Mouse (Mus musculus): Measurements from ENCODE around the gene Cstb. TPM values are rescaled to one million over a fixed set of nuclear protein-coding genes. Genes with fewer than 3 reads are reported as not detected.

The Cstb gene
- 288 and 325 TPM in 2 replicates for polyA plus RNA-seq (2015; fragmentation: Nextera tagmentation; extraction: Ambion mirVana)

GRCm38 (mm10) chr10:78425181-78426041, at the start of gene Cstb:
Gene Cstb, plus strand, starts transcription at chr10:78425669.
- peak within 1 kb of the TSS; percentile 94 for H3K4me3 ChIP-seq (ENCODE audit: low read length)
- peak within 1 kb of the TSS; percentile 89 for H3K4me2 ChIP-seq (ENCODE audit: low read depth, low read length)
- no peaks in the 10 kb centered on the region for H3K9me3 ChIP-seq (ENCODE audit: control insufficient read depth, low read length)
- peaks cover 12% of the 10 kb centered on the region for H3K4me1 ChIP-seq (ENCODE audit: control insufficient read depth, insufficient read depth, low read length)
- peak; percentile 95 for ATAC-seq
- 1% methylated on average over 40 of the region's 40 CpGs for WGBS
- H3K9ac ChIP-seq (ENCODE audit: low read depth, low read length): peak within 1 kb of the TSS; percentile 97
- peaks cover 14% of the 10 kb centered on the region; the same call in 1 of the 2 replicates for H3K36me3 ChIP-seq (ENCODE audit: control insufficient read depth, insufficient read depth, low read length)
- H3K27ac ChIP-seq (ENCODE audit: low read length): peak within 1 kb of the TSS; percentile 91
- no peaks in the 10 kb centered on the region for H3K27me3 ChIP-seq (replicated peaks; ENCODE audit: control insufficient read depth, insufficient read depth, low read length)

DNA sequence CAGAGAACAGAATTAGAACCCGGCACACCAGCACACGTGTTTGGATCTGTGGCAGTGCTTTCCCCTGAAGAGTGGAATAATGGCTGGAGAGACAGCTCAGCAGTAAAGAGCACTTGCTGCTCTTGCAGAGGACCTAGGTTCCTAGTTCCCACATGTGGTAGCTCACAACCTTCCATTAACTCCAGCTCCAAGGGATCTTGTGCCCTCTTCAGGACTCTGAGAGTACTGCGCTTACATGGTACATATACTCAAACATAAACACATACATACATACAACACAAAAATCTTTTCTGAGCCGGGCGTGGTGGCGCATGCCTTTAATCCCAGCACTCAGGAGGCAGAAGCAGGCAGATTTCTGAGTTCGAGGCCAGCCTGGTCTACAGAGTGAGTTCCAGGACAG, 47.0 kb upstream of the Cstb start:
- H3K4me2 ChIP-seq (ENCODE audit: low read depth, low read length): no peak overlapping the region
- no peaks in the 10 kb centered on the region for H3K36me3 ChIP-seq (ENCODE audit: control insufficient read depth, insufficient read depth, low read length)
- H3K27me3 ChIP-seq (replicated peaks; ENCODE audit: control insufficient read depth, insufficient read depth, low read length): no peaks in the 10 kb centered on the region
- no peak for ATAC-seq
- H3K4me1 ChIP-seq (ENCODE audit: control insufficient read depth, insufficient read depth, low read length): no peaks in the 10 kb centered on the region
- H3K9me3 ChIP-seq (ENCODE audit: control insufficient read depth, low read length): peaks cover 6% of the 10 kb centered on the region; the same call in 1 of the 2 replicates
- WGBS: 96% methylated on average over 7 of the region's 7 CpGs
- no peak overlapping the region for H3K9ac ChIP-seq (ENCODE audit: low read depth, low read length)
- H3K27ac ChIP-seq (ENCODE audit: low read length): no peak overlapping the region
- H3K4me3 ChIP-seq (ENCODE audit: low read length): no peak overlapping the region

DNA sequence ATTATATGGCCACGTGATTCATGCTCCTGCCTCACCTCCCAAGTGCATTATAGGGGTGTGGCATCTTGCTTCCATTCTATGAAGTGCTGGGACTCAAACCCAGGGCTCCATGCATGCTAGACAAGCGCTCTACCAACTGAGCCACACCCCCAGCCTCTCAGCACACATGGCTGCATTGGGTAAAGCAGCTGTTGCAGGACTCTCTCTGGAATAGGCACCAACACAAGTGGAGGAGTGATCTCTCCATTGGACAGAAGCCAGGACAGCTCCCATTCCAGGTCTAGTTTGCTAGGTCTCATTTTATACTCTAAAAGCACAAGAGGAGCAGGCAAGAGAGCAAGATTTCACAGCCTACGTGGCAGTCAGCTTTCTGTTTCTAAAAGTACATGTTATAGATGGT, 41.9 kb upstream of the Cstb start:
- no peaks in the 10 kb centered on the region for H3K36me3 ChIP-seq (ENCODE audit: control insufficient read depth, insufficient read depth, low read length)
- no peak overlapping the region for H3K9ac ChIP-seq (ENCODE audit: low read depth, low read length)
- peaks cover 2% of the 10 kb centered on the region; the same call in 1 of the 2 replicates for H3K9me3 ChIP-seq (ENCODE audit: control insufficient read depth, low read length)
- H3K4me3 ChIP-seq (ENCODE audit: low read length): no peak overlapping the region
- H3K27ac ChIP-seq (ENCODE audit: low read length): no peak overlapping the region
- WGBS: 65% methylated on average over 3 of the region's 3 CpGs
- H3K4me2 ChIP-seq (ENCODE audit: low read depth, low read length): no peak overlapping the region
- no peak for ATAC-seq
- H3K4me1 ChIP-seq (ENCODE audit: control insufficient read depth, insufficient read depth, low read length): no peaks in the 10 kb centered on the region
- H3K27me3 ChIP-seq (replicated peaks; ENCODE audit: control insufficient read depth, insufficient read depth, low read length): no peaks in the 10 kb centered on the region

GRCm38 (mm10) chr10:78385520-78385919, 39.9 kb upstream of the Cstb start:
- ATAC-seq: no peak
- no peak overlapping the region for H3K27ac ChIP-seq (ENCODE audit: low read length)
- H3K4me1 ChIP-seq (ENCODE audit: control insufficient read depth, insufficient read depth, low read length): peaks cover 1% of the 10 kb centered on the region; the same call in 1 of the 2 replicates
- no peaks in the 10 kb centered on the region for H3K9me3 ChIP-seq (ENCODE audit: control insufficient read depth, low read length)
- 60% methylated on average over 5 of the region's 5 CpGs for WGBS
- no peaks in the 10 kb centered on the region for H3K36me3 ChIP-seq (ENCODE audit: control insufficient read depth, insufficient read depth, low read length)
- H3K4me3 ChIP-seq (ENCODE audit: low read length): no peak overlapping the region
- H3K9ac ChIP-seq (ENCODE audit: low read depth, low read length): no peak overlapping the region
- H3K27me3 ChIP-seq (replicated peaks; ENCODE audit: control insufficient read depth, insufficient read depth, low read length): 0 out of 2 replicates have a peak, but pooled peaks cover 1% of the 10 kb centered on the region
- H3K4me2 ChIP-seq (ENCODE audit: low read depth, low read length): no peak overlapping the region

DNA sequence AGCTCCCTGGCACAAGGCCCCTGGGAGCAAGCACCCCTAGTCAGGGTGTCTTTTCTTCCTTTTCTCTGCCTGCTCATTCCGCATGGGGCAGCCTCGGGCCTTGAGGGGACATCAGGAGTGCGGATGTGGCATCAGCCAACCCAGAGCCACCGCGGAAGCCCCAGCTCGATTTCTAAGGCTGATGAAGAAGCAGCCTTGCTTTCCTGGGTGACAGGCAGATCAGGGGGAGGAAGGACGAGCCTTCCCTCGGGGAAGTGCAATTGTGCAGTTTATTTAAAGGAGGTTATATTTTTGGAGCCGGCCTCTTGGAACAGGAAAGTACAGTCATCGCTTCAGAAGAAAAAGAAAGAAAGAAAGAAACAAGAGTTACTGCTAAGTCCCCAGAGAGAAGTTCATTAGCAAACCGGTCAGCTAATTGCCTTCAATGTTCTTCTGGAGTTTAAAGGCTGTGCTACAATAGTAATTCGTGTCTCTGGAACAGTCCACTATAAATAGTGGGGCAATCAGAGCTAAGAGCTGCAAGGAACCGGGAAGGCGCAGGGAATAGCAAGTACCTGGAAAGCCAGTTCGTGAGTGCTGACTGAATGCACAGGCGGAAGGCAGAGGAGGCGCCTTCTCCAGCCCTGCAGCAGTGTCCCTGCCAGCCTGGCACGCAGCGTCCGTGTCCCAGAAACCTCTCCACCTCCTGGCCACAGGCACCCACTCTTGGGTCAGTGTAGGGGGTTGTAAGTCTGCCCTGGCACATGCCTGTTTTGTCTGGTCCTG, 37.1 kb upstream of the Cstb start:
- Histone ChIP-seq H3K4me1 (ENCODE audit: control insufficient read depth, insufficient read depth, low read length) (peaks cover 3% of the 10 kb centered on the region; the same call in 1 of the 2 replicates), H3K4me3 (ENCODE audit: low read length) (no peak overlapping the region), H3K4me2 (ENCODE audit: low read depth, low read length) (no peak overlapping the region), H3K9ac (ENCODE audit: low read depth, low read length) (no peak overlapping the region), H3K27me3 (replicated peaks; ENCODE audit: control insufficient read depth, insufficient read depth, low read length) (peaks cover 7% of the 10 kb centered on the region; the same call in 1 of the 2 replicates), H3K9me3 (ENCODE audit: control insufficient read depth, low read length) (no peaks in the 10 kb centered on the region), H3K27ac (ENCODE audit: low read length) (no peak overlapping the region), H3K36me3 (ENCODE audit: control insufficient read depth, insufficient read depth, low read length) (no peaks in the 10 kb centered on the region)
- no peak for ATAC-seq
- 64% methylated on average over 20 of the region's 20 CpGs for WGBS

GRCm38 (mm10) chr10:78390982-78391470, 34.4 kb upstream of the Cstb start:
- Histone ChIP-seq H3K27me3 (replicated peaks; ENCODE audit: control insufficient read depth, insufficient read depth, low read length) (peaks cover 7% of the 10 kb centered on the region; the same call in 1 of the 2 replicates), H3K4me2 (ENCODE audit: low read depth, low read length) (no peak overlapping the region), H3K4me3 (ENCODE audit: low read length) (no peak overlapping the region), H3K36me3 (ENCODE audit: control insufficient read depth, insufficient read depth, low read length) (no peaks in the 10 kb centered on the region), H3K9ac (ENCODE audit: low read depth, low read length) (no peak overlapping the region), H3K9me3 (ENCODE audit: control insufficient read depth, low read length) (no peaks in the 10 kb centered on the region), H3K27ac (ENCODE audit: low read length) (no peak overlapping the region), H3K4me1 (ENCODE audit: control insufficient read depth, insufficient read depth, low read length) (peaks cover 3% of the 10 kb centered on the region; the same call in 1 of the 2 replicates)
- no peak for ATAC-seq
- 20% methylated on average over 4 of the region's 4 CpGs for WGBS

- Histone ChIP-seq H3K4me3 (ENCODE audit: low read length) (no peak overlapping the region), H3K9ac (ENCODE audit: low read depth, low read length) (peak overlapping the region; percentile 20; the same call in 1 of the 2 replicates), H3K27ac (ENCODE audit: low read length) (no peak overlapping the region), H3K4me2 (ENCODE audit: low read depth, low read length) (no peak overlapping the region), H3K36me3 (ENCODE audit: control insufficient read depth, insufficient read depth, low read length) (no peaks in the 10 kb centered on the region), H3K9me3 (ENCODE audit: control insufficient read depth, low read length) (no peaks in the 10 kb centered on the region), H3K4me1 (ENCODE audit: control insufficient read depth, insufficient read depth, low read length) (peaks cover 3% of the 10 kb centered on the region; the same call in 1 of the 2 replicates), H3K27me3 (replicated peaks; ENCODE audit: control insufficient read depth, insufficient read depth, low read length) (peaks cover 7% of the 10 kb centered on the region; the same call in 1 of the 2 replicates)
- 3% methylated on average over 18 of the region's 18 CpGs for WGBS
- ATAC-seq: peak; percentile 49
These were observed 33.4 kb upstream of the Cstb start for GRCm38 (mm10) chr10:78392072-78392471.

GRCm38 (mm10) chr10:78395377-78395776, 30.1 kb upstream of the Cstb start:
- no peak for ATAC-seq
- Histone ChIP-seq H3K4me3 (ENCODE audit: low read length) (no peak overlapping the region), H3K4me1 (ENCODE audit: control insufficient read depth, insufficient read depth, low read length) (peaks cover 3% of the 10 kb centered on the region; the same call in 1 of the 2 replicates), H3K27ac (ENCODE audit: low read length) (no peak overlapping the region), H3K9me3 (ENCODE audit: control insufficient read depth, low read length) (no peaks in the 10 kb centered on the region), H3K27me3 (replicated peaks; ENCODE audit: control insufficient read depth, insufficient read depth, low read length) (peaks cover 7% of the 10 kb centered on the region; the same call in 1 of the 2 replicates), H3K9ac (ENCODE audit: low read depth, low read length) (no peak overlapping the region), H3K36me3 (ENCODE audit: control insufficient read depth, insufficient read depth, low read length) (peaks cover 3% of the 10 kb centered on the region; the same call in 1 of the 2 replicates), H3K4me2 (ENCODE audit: low read depth, low read length) (no peak overlapping the region)
- 88% methylated on average over 3 of the region's 3 CpGs for WGBS

Measured in intestine, embryonic 16.5 days (tissue).